In the genomic region with DNA sequence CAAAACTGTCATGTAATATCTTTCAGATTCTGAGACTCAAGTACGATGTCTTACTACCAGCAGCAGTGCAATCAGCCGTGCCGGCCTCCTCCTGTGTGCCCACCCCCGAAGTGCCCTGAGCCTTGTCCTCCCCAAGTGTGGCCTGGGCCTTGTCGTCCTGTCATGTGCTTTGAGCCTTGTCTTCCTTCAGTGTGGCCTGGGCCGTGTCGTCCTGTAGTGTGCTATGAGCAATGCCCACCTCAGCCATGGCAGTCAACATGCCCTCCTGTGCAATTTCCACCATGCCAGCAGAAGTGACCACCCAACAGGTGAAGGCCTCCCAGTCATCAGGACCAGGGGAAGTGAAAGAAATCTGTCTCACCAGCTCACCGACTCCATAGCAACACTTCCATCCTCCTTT, we compare ENCODE assay signal across 14 mouse cellular contexts. TPM values are rescaled to one million over a fixed set of nuclear protein-coding genes. Genes with fewer than 3 reads are reported as not detected.
DNase-seq lines count a peak whose midpoint lies in the region; ATAC-seq and TF ChIP-seq lines count a peak whose summit lies in the region.
"Not testable (repeated sequence)": the region's sequence is repeated elsewhere in the genome, so short reads cannot be mapped to it uniquely, and the experiment has no call there.
"Had no signal": no experiment of that assay in that cellular context is flagged by ENCODE, and none has a peak within 500 bp of the region (broad histone marks: within the 10 kb centered on the region; RNA-seq: fewer than 3 reads in every experiment).

No protein-coding gene starts in this region.

- not testable (repeated sequence) for H3K27ac ChIP-seq in forebrain, embryonic 11.5 days (ENCODE audit: low read depth, low read length); heart, embryonic 14.5 days (replicated peaks in 1 of 2; ENCODE audit: control insufficient read depth in 1 of 2, insufficient read depth in 1 of 2, low read depth in 2 of 2, low read length in 2 of 2); hindbrain, embryonic 16.5 days (ENCODE audit: low read depth, low read length); limb, embryonic 11.5 days (replicated peaks; ENCODE audit: low read depth, low read length); lung, postnatal 0 days (ENCODE audit: low read length); midbrain, postnatal 0 days (ENCODE audit: low read depth, low read length); stomach, postnatal 0 days (replicated peaks)

- not testable (repeated sequence) for TF ChIP-seq CTCF in lung, postnatal 0 days (IDR thresholded peaks at IDR 0.05); midbrain, postnatal 0 days (IDR thresholded peaks at IDR 0.05); stomach, postnatal 0 days (IDR thresholded peaks at IDR 0.05; ENCODE audit: low read depth)

- TF ChIP-seq EP300 in lung, postnatal 0 days (IDR thresholded peaks at IDR 0.05); stomach, postnatal 0 days (optimal IDR thresholded peaks at IDR 0.05): not testable (repeated sequence)

- H3K4me1 ChIP-seq in forebrain, embryonic 11.5 days (replicated peaks; ENCODE audit: control insufficient read depth, insufficient read depth, low read length); heart, embryonic 14.5 days (ENCODE audit: control insufficient read depth in 2 of 2, insufficient read depth in 2 of 2, low read length in 2 of 2); hindbrain, embryonic 16.5 days (ENCODE audit: control insufficient read depth, insufficient read depth, low read depth, low read length); limb, embryonic 11.5 days (ENCODE audit: control insufficient read depth, insufficient read depth, low read length); lung, postnatal 0 days (ENCODE audit: insufficient read depth, low read depth, low read length); midbrain, postnatal 0 days (ENCODE audit: insufficient read depth, low read length); stomach, postnatal 0 days (replicated peaks; ENCODE audit: control insufficient read depth, insufficient read depth): not testable (repeated sequence)

- DNase-seq in forebrain, embryonic 11.5 days (ENCODE audit: low spot score); limb, embryonic 11.5 days (ENCODE audit: low spot score); lung, postnatal 0 days (ENCODE audit: low spot score); midbrain, postnatal 0 days (ENCODE audit: low spot score); stomach, postnatal 0 days (ENCODE audit: low spot score): not testable (repeated sequence)

- not testable (repeated sequence) for H3K9ac ChIP-seq in forebrain, embryonic 11.5 days (ENCODE audit: low read length); heart, embryonic 14.5 days (ENCODE audit: low read length); hindbrain, embryonic 16.5 days (ENCODE audit: low read depth, low read length); limb, embryonic 11.5 days (ENCODE audit: low read length); lung, postnatal 0 days (replicated peaks; ENCODE audit: low read depth); midbrain, postnatal 0 days (replicated peaks; ENCODE audit: low read length, poor library complexity, severe bottlenecking); stomach, postnatal 0 days (ENCODE audit: low read length)

- not testable (repeated sequence) for H3K4me3 ChIP-seq in forebrain, embryonic 11.5 days (ENCODE audit: low read depth, low read length); heart, embryonic 14.5 days (ENCODE audit: control insufficient read depth in 1 of 2, insufficient read depth in 1 of 2, low read depth in 1 of 2, low read length in 2 of 2); hindbrain, embryonic 16.5 days (ENCODE audit: low read length); limb, embryonic 11.5 days (ENCODE audit: low read depth, low read length); lung, postnatal 0 days (ENCODE audit: low read depth, low read length); midbrain, postnatal 0 days (ENCODE audit: low read depth, low read length); stomach, postnatal 0 days (ENCODE audit: low read depth, low read length)

- no CpG with 5 or more reads among the region's 8 CpGs for WGBS in forebrain, embryonic 11.5 days
- WGBS in heart, embryonic 14.5 days = no CpG with 5 or more reads among the region's 8 CpGs
- no CpG with 5 or more reads among the region's 8 CpGs for WGBS in hindbrain, embryonic 16.5 days
- no CpG with 5 or more reads among the region's 8 CpGs for WGBS in limb, embryonic 11.5 days
- WGBS in lung, postnatal 0 days = no CpG with 5 or more reads among the region's 8 CpGs
- WGBS in midbrain, postnatal 0 days = no CpG with 5 or more reads among the region's 8 CpGs
- no CpG with 5 or more reads among the region's 8 CpGs for WGBS in stomach, postnatal 0 days

- H3K4me2 ChIP-seq in forebrain, embryonic 11.5 days (ENCODE audit: low read depth, low read length, severe bottlenecking); heart, embryonic 14.5 days (ENCODE audit: low read length); hindbrain, embryonic 16.5 days (ENCODE audit: low read length); limb, embryonic 11.5 days (ENCODE audit: low read depth, severe bottlenecking); lung, postnatal 0 days (replicated peaks; ENCODE audit: low read depth, low read length); midbrain, postnatal 0 days (ENCODE audit: low read depth, low read length, poor library complexity, severe bottlenecking); stomach, postnatal 0 days (replicated peaks; ENCODE audit: low read depth): not testable (repeated sequence)

- not testable (repeated sequence) for H3K36me3 ChIP-seq in forebrain, embryonic 11.5 days (ENCODE audit: control insufficient read depth, insufficient read depth, low read length); heart, embryonic 14.5 days (ENCODE audit: control insufficient read depth, insufficient read depth, low read length); hindbrain, embryonic 16.5 days (ENCODE audit: control insufficient read depth, insufficient read depth, low read length); limb, embryonic 11.5 days (ENCODE audit: control insufficient read depth, insufficient read depth, low read length); lung, postnatal 0 days (ENCODE audit: insufficient read depth, low read length); midbrain, postnatal 0 days (ENCODE audit: insufficient read depth, low read length); stomach, postnatal 0 days (ENCODE audit: control insufficient read depth, insufficient read depth, low read length)

- H3K27me3 ChIP-seq in forebrain, embryonic 11.5 days (ENCODE audit: control insufficient read depth, insufficient read depth, low read length); heart, embryonic 14.5 days (ENCODE audit: control insufficient read depth, insufficient read depth, low read length); hindbrain, embryonic 16.5 days (replicated peaks; ENCODE audit: control insufficient read depth, insufficient read depth, low read length); limb, embryonic 11.5 days (ENCODE audit: control insufficient read depth, insufficient read depth, low read length); lung, postnatal 0 days (replicated peaks; ENCODE audit: insufficient read depth, low read length); midbrain, postnatal 0 days (ENCODE audit: insufficient read depth, low read length); stomach, postnatal 0 days (ENCODE audit: control insufficient read depth, insufficient read depth, low read length): not testable (repeated sequence)

- H3K9me3 ChIP-seq in forebrain, embryonic 11.5 days (ENCODE audit: control insufficient read depth, low read length); heart, embryonic 14.5 days (ENCODE audit: control insufficient read depth, low read length); hindbrain, embryonic 16.5 days (ENCODE audit: control insufficient read depth, low read length); limb, embryonic 11.5 days (ENCODE audit: control insufficient read depth, low read length); lung, postnatal 0 days (ENCODE audit: low read length); midbrain, postnatal 0 days (ENCODE audit: low read length); stomach, postnatal 0 days (ENCODE audit: control insufficient read depth, low read length): not testable (repeated sequence)

- ATAC-seq in cerebellum, adult (ENCODE audit: insufficient number of reproducible peaks, low FRiP score, low TSS enrichment) = peak; percentile 67; the same call in 1 of the 2 replicates
- ATAC-seq in forebrain, embryonic 11.5 days (replicated peaks; ENCODE audit: low FRiP score) = peak; percentile 35; the same call in 1 of the 2 replicates
- ATAC-seq in heart, embryonic 14.5 days (ENCODE audit: insufficient number of reproducible peaks, insufficient read depth, low FRiP score, low read depth) = peak; percentile 62; the same call in 1 of the 2 replicates
- ATAC-seq in hindbrain, embryonic 16.5 days = peak; percentile 66
- ATAC-seq in limb, embryonic 11.5 days (ENCODE audit: insufficient number of reproducible peaks, low FRiP score, low TSS enrichment, low read depth) = 0 out of 2 replicates have a peak, but pooled peaks have one; percentile 23
- peak; percentile 50 for ATAC-seq in lung, postnatal 0 days
- ATAC-seq in midbrain, postnatal 0 days (ENCODE audit: low FRiP score) = peak; percentile 50; the same call in 1 of the 2 replicates
- ATAC-seq in stomach, postnatal 0 days (ENCODE audit: low FRiP score, low TSS enrichment) = peak; percentile 36

RNA-seq across cellular contexts. Expression of gene Sprr2a3, which starts 31.4 kb away (rescaled TPM):
- polyA plus RNA-seq in forebrain, embryonic 11.5 days (2014; fragmentation: Nextera tagmentation; extraction: Ambion mirVana) = not detected in 2 replicates
- polyA plus RNA-seq in heart, embryonic 14.5 days (2014; fragmentation: Nextera tagmentation; extraction: Ambion mirVana) = not detected in 2 replicates
- not detected in 2 replicates for polyA plus RNA-seq in hindbrain, embryonic 16.5 days (2015; fragmentation: Nextera tagmentation; extraction: Ambion mirVana)
- polyA plus RNA-seq in limb, embryonic 11.5 days (2014; fragmentation: Nextera tagmentation; extraction: Ambion mirVana) = not detected in 2 replicates
- not detected in 2 replicates for polyA plus RNA-seq in lung, postnatal 0 days (2015; fragmentation: Nextera tagmentation; extraction: Ambion mirVana)
- not detected in 2 replicates for total RNA-seq in midbrain, postnatal 0 days (2014; rRNA removed)
- polyA plus RNA-seq in midbrain, postnatal 0 days (2015; fragmentation: Nextera tagmentation; extraction: Ambion mirVana) = not detected in 2 replicates
- 712 and 819 TPM in 2 replicates for polyA plus RNA-seq in stomach, postnatal 0 days (2015; fragmentation: Nextera tagmentation; extraction: Ambion mirVana)
- total RNA-seq: adrenal gland, postnatal 14 days; CH12.LX; gastrocnemius, postnatal 4 days had no signal
- polyA plus RNA-seq: inflammation-experienced regulatory T-cells, adult 6 months; midbrain, embryonic 15.5 days; neural tube, embryonic 13.5 days had no signal

RNA-seq across cellular contexts. Expression of gene Sprr2a2, which starts 38.1 kb away (rescaled TPM):
- polyA plus RNA-seq in forebrain, embryonic 11.5 days (2014; fragmentation: Nextera tagmentation; extraction: Ambion mirVana) = not detected in 2 replicates
- polyA plus RNA-seq in heart, embryonic 14.5 days (2014; fragmentation: Nextera tagmentation; extraction: Ambion mirVana) = 1.8 and 2.1 TPM in 2 replicates
- 0.23 TPM in 1 of 2 replicates, not detected in the other for polyA plus RNA-seq in hindbrain, embryonic 16.5 days (2015; fragmentation: Nextera tagmentation; extraction: Ambion mirVana)
- 0.37 TPM in 1 of 2 replicates, not detected in the other for polyA plus RNA-seq in limb, embryonic 11.5 days (2014; fragmentation: Nextera tagmentation; extraction: Ambion mirVana)
- polyA plus RNA-seq in lung, postnatal 0 days (2015; fragmentation: Nextera tagmentation; extraction: Ambion mirVana) = 0.41 TPM in 1 of 2 replicates, not detected in the other
- 0.55 TPM in 1 of 2 replicates, not detected in the other for total RNA-seq in midbrain, postnatal 0 days (2014; rRNA removed)
- not detected in 2 replicates for polyA plus RNA-seq in midbrain, postnatal 0 days (2015; fragmentation: Nextera tagmentation; extraction: Ambion mirVana)
- polyA plus RNA-seq in stomach, postnatal 0 days (2015; fragmentation: Nextera tagmentation; extraction: Ambion mirVana) = 13,620 and 14,516 TPM in 2 replicates
- total RNA-seq: adrenal gland, postnatal 14 days; CH12.LX had no signal
- polyA plus RNA-seq: inflammation-experienced regulatory T-cells, adult 6 months; midbrain, embryonic 15.5 days; neural tube, embryonic 13.5 days had no signal

RNA-seq across cellular contexts. Expression of gene Sprr2a1, which starts 38.3 kb away (rescaled TPM):
- not detected in 2 replicates for polyA plus RNA-seq in forebrain, embryonic 11.5 days (2014; fragmentation: Nextera tagmentation; extraction: Ambion mirVana)
- polyA plus RNA-seq in heart, embryonic 14.5 days (2014; fragmentation: Nextera tagmentation; extraction: Ambion mirVana) = 0.16 TPM in 1 of 2 replicates, not detected in the other
- polyA plus RNA-seq in hindbrain, embryonic 16.5 days (2015; fragmentation: Nextera tagmentation; extraction: Ambion mirVana) = not detected in 2 replicates
- not detected in 2 replicates for polyA plus RNA-seq in limb, embryonic 11.5 days (2014; fragmentation: Nextera tagmentation; extraction: Ambion mirVana)
- 0.05 and 0.06 TPM in 2 replicates for polyA plus RNA-seq in lung, postnatal 0 days (2015; fragmentation: Nextera tagmentation; extraction: Ambion mirVana)
- total RNA-seq in midbrain, postnatal 0 days (2014; rRNA removed) = not detected in 2 replicates
- not detected in 2 replicates for polyA plus RNA-seq in midbrain, postnatal 0 days (2015; fragmentation: Nextera tagmentation; extraction: Ambion mirVana)
- polyA plus RNA-seq in stomach, postnatal 0 days (2015; fragmentation: Nextera tagmentation; extraction: Ambion mirVana) = 181 and 190 TPM in 2 replicates
- total RNA-seq: adrenal gland, postnatal 14 days; CH12.LX; gastrocnemius, postnatal 4 days had no signal
- polyA plus RNA-seq: midbrain, embryonic 15.5 days; neural tube, embryonic 13.5 days had no signal

Comparison
In these comparisons a context has a peak if more than half of its experiments do, and no peak if none do; other contexts are left out.
1. RNA of gene Sprr2a3, which starts 31.4 kb away (polyA plus RNA-seq): 712 to 819 TPM in stomach, postnatal 0 days; not detected in forebrain, embryonic 11.5 days, not detected in heart, embryonic 14.5 days, not detected in hindbrain, embryonic 16.5 days, not detected in limb, embryonic 11.5 days, not detected in lung, postnatal 0 days and not detected in midbrain, postnatal 0 days; every median in the first group is over 100 times any median in the second.
2. RNA of gene Sprr2a2, which starts 38.1 kb away (polyA plus RNA-seq): 13,620 to 14,516 TPM in stomach, postnatal 0 days; 1.8 to 2.1 TPM in heart, embryonic 14.5 days, 0.41 TPM in lung, postnatal 0 days, 0.23 TPM in hindbrain, embryonic 16.5 days, not detected in midbrain, postnatal 0 days, 0.37 TPM in limb, embryonic 11.5 days and not detected in forebrain, embryonic 11.5 days; every median in the first group is over 1,000 times any median in the second.
3. RNA of gene Sprr2a1, which starts 38.3 kb away (polyA plus RNA-seq): 181 to 190 TPM in stomach, postnatal 0 days; 0.05 to 0.06 TPM in lung, postnatal 0 days, not detected in forebrain, embryonic 11.5 days, 0.16 TPM in heart, embryonic 14.5 days, not detected in hindbrain, embryonic 16.5 days, not detected in limb, embryonic 11.5 days and not detected in midbrain, postnatal 0 days; every median in the first group is over 100 times any median in the second.
4. Peak in every context shown above with its lines, with median percentiles within 50 percentile points of each other: ATAC-seq.